Mouse (Mus musculus): Measurements from ENCODE around the gene Retreg3. TPM values are rescaled to one million over a fixed set of nuclear protein-coding genes. Genes with fewer than 3 reads are reported as not detected.
A peak's percentile ranks its signal among the peaks of the same experiment; 100 is the strongest.

Gene Retreg3
- total RNA-seq, 2 experiments from 2014 or later = 33.3 to 34.9 TPM

DNA sequence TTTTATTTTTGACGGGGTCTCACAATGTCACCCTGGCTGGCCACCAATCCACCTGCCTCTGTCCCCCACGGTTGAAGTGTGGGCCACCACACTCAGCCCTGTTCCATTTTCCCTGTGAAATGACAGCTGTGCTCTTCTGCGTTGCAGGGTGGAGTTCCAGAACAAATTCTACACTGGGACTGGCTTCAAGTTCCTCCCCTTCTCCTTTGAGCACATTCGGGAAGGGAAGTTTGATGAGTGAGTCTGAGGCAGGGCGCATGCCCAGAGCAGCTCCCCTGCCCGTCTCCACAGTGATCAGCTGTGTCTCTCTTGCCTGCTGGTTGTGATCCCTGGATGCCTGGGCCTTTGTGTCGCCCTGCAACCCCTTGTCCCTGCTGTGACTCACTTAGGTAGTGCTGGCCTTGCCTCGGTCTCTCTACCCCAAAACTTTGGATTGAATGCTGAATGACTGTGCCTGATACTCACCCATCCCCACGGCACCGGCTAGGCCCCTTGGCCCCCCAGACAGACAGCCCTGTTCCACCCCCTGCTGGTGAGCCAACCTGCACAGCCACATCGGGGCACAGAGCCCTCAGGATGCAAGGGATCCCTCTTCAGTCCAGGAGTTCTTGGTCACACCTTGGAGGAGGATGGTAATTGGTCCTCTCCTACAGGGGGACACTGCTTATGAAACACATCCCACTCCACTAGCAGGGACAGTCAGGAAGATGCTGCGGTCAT is 57.4 kb downstream of the Retreg3 start:
- peak; percentile 72 for DNase-seq
- intact Hi-C loops (cut with DNase I; ENCODE audit: low total_unique reads) = no loop called here

DNA sequence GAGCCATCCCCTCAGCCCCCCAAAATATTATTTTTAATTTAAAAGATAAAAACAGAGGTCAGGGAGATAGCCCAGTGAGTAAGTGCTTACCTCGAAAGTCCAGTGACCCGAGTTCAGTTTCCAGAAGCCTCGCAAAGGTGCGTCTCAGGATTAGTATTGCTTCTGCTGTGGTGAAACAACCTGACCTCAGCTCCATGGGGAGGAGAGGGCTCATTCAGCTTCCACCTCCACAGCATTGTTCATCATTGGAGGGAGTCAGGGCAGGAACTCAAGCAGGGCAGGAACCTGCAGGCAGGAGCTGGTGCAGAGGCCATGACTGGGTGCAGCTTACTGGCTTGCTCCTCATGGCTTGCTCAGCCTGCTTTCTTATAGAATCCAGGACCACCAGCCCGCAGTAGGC is 58.6 kb downstream of the Retreg3 start:
- intact Hi-C loops (cut with DNase I; ENCODE audit: low total_unique reads) = no loop called here
- DNase-seq = no peak

- DNase-seq = peak; percentile 80
- intact Hi-C loops (cut with DNase I; ENCODE audit: low total_unique reads) = no loop called here
Measured at GRCm38 (mm10) chr11:101060126-101060525, 59.6 kb downstream of the Retreg3 start.

DNA sequence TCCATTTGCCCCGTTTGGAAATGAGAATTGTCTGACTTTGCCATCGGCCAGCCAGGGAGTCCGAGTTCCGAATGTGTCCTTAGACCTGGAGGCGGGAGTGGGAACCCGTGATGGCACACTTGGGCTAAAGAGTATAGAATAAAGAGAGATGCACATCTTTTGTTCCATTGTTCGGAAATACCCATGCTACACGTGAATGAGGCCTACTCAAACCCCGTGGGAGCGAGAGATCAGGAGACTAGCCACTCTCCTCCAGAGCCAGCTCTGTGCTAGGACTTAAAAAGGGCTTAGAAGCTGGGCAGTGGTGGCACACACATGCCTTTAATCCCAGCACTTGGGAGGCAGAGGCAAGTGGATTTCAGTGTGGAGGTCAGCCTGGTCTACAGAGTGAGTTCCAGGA is 60.2 kb downstream of the Retreg3 start:
- DNase-seq = no peak
- intact Hi-C loops (cut with DNase I; ENCODE audit: low total_unique reads) = loop anchor here (5.0 to 10.0 kb wide), 2 partner anchors 77 to 165 kb away; no protein-coding TSS in a partner anchor

DNA sequence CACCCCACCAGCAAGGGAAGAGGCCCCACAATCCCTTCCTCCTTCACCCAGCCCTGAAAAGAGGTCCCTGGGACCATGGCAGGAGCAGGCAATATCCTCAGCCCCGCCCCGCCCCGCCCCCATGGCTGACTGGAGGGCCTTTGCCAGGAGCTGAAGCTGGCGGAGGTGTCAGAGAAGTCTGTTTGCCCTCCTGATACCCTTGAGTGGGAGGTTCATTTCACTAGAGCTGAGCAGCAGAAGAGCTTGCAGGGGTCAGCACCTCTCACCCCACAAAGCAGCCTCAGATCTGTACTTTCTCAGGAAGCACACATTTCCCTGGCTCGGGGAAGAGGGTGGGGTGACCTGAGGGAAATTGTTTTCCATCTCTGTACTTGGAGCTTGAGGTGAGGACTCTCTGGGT is 61.0 kb downstream of the Retreg3 start:
- DNase-seq = no peak
- intact Hi-C loops (cut with DNase I; ENCODE audit: low total_unique reads) = loop anchor here (5.0 to 10.0 kb wide), 2 partner anchors 76 to 164 kb away; no protein-coding TSS in a partner anchor

- DNase-seq = peak; percentile 87
- intact Hi-C loops (cut with DNase I; ENCODE audit: low total_unique reads) = loop anchor here (5.0 to 10.0 kb wide), 2 partner anchors 76 to 163 kb away; no protein-coding TSS in a partner anchor
Measured at GRCm38 (mm10) chr11:101057860-101058259, 61.8 kb downstream of the Retreg3 start.

- intact Hi-C loops (cut with DNase I; ENCODE audit: low total_unique reads) = loop anchor here (5.0 to 10.0 kb wide), 2 partner anchors 75 to 162 kb away; no protein-coding TSS in a partner anchor
- DNase-seq = peak; percentile 69
Measured at GRCm38 (mm10) chr11:101056885-101057284, 62.8 kb downstream of the Retreg3 start.

DNA sequence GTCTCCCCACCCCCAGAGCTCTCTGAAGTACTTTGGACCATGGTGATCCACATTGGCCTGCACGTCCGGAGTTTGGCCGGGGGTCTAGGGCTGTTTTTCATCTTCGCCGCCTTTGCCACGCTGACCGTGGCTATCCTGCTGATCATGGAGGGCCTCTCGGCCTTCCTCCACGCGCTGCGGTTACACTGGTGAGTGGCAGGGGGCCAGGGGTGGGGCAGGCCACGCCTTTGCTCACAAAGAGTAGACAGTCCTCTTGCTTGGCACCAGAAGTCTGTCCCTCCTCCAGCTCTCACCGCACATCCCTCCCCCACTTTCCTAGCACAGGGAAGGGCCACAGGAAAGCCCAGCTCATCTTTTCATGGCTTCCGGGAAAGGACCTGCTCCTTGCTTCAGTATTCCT is 64.3 kb downstream of the Retreg3 start:
- intact Hi-C loops (cut with DNase I; ENCODE audit: low total_unique reads) = loop anchor here (5.0 to 10.0 kb wide), 2 partner anchors 73 to 161 kb away; no protein-coding TSS in a partner anchor
- no peak for DNase-seq

GRCm38 (mm10) chr11:101053974-101054373 is 65.7 kb downstream of the Retreg3 start:
- intact Hi-C loops (cut with DNase I; ENCODE audit: low total_unique reads) = loop anchor here (10.0 kb wide), 1 partner anchor 159 kb away; no protein-coding TSS in a partner anchor
- DNase-seq = no peak

GRCm38 (mm10) chr11:101052751-101053473 is 66.8 kb downstream of the Retreg3 start:
- intact Hi-C loops (cut with DNase I; ENCODE audit: low total_unique reads) = loop anchor here (10.0 kb wide), 1 partner anchor 158 kb away; no protein-coding TSS in a partner anchor
- peak; percentile 84 for DNase-seq

DNA sequence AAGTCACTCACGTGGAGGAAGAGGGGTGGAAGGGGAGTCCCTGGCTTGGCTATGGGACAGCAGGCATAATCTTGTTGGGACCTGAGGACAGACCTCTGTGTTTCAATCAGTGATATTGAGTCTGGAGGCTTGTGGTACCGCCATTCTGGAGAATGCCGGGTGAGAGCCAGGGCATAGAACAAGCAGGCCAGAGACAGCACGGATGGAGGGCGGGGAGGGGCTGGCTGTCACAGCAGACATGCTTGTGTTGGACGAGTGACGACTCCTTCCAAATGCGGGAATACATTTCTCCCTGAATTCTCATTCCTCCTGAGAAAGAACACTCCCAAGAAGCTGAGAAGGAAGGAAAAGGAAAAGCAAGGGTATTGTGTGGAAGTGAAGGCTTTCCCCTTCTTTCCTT is 68.1 kb downstream of the Retreg3 start:
- intact Hi-C loops (cut with DNase I; ENCODE audit: low total_unique reads) = loop anchor here (10.0 kb wide), 1 partner anchor 157 kb away; no protein-coding TSS in a partner anchor
- no peak for DNase-seq

DNA sequence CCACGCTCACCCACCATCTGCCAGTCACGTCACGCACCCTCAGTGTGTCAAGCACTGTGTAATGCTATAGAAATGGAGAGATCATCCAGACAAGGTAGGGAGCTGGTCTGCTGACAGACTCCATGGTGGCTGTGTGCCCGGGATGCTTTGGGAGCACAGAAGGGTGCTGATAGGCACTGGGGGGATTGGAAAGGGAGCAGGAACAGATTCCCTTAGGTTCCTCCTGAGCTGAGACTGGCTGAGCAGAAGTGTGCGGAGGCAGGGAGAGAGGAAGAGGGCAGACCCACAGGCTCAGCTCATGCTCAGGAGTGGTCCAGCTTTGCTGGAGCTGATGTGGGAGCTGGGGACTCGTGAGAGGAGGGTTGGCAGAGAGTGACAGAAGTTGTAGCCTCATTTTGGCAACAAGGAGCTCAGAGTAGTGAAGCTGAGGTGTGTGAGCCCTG is 68.6 kb downstream of the Retreg3 start:
- DNase-seq = no peak
- intact Hi-C loops (cut with DNase I; ENCODE audit: low total_unique reads) = loop anchor here (10.0 kb wide), 1 partner anchor 156 kb away; no protein-coding TSS in a partner anchor

GRCm38 (mm10) chr11:101050359-101050758 is 69.3 kb downstream of the Retreg3 start:
- DNase-seq = no peak
- intact Hi-C loops (cut with DNase I; ENCODE audit: low total_unique reads) = loop anchor here (10.0 kb wide), 1 partner anchor 156 kb away; no protein-coding TSS in a partner anchor

DNA sequence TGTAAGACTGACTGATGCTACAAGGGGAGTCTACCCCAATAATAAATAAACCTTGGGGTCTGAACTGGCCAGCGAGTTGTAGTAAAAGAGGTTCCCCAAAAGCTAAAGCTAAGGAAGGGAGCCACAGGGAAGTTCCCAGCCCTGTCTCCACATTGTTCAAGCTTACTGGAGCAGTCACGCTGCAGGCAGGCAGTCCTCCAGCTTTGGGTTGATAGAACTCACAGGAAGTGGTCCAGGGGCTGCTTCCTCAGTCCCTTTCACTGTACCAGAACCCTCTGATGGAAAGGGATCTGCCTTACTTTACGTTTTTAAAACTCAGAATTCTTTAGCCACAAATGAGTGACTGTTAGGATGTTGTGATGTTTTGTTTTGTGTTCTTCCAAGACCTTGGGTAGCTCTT is 72.2 kb downstream of the Retreg3 start:
- intact Hi-C loops (cut with DNase I; ENCODE audit: low total_unique reads) = no loop called here
- no peak for DNase-seq

GRCm38 (mm10) chr11:101046440-101046839 is 73.3 kb downstream of the Retreg3 start:
- DNase-seq = no peak
- intact Hi-C loops (cut with DNase I; ENCODE audit: low total_unique reads) = no loop called here

Small RNAs within 50 kb of the gene (microRNA-seq; reads per million reads assigned to microRNA genes)
- 0 reads per million in 2 experiments for gene Gm27626

Other genes starting within 250 kb of the Retreg3 start
- gene Stat3, start 180.4 kb downstream of the Retreg3 start, total RNA-seq (2021) = 10 to 100 TPM; 41.7 to 43.6 TPM
- 100 to 1,000 TPM; 226 to 256 TPM for gene Cavin1, start 149.0 kb downstream of the Retreg3 start, total RNA-seq (2021)
- 10 to 100 TPM; 53.4 to 58.5 TPM for gene Atp6v0a1, start 110.4 kb downstream of the Retreg3 start, total RNA-seq (2021)
- 1 to 10 TPM; 6.2 to 7.4 TPM for gene Naglu, start 49.9 kb downstream of the Retreg3 start, total RNA-seq (2021)
- gene Hsd17b1, start 41.5 kb downstream of the Retreg3 start, total RNA-seq (2021) = under 1 TPM in 1 of 2 experiments, not detected in 1; 0.29 TPM
- 1 to 10 TPM; 8.1 to 9.5 TPM for gene Coasy, start 37.3 kb downstream of the Retreg3 start, total RNA-seq (2021)
- 10 to 100 TPM; 10.8 to 12.4 TPM for gene Mlx, start 32.6 kb downstream of the Retreg3 start, total RNA-seq (2021)
- 1 to 10 TPM; 1.1 to 1.5 TPM for gene Psmc3ip, start 24.5 kb downstream of the Retreg3 start, total RNA-seq (2021)
- gene Tubg1, start within 50 bp of the Retreg3 start, total RNA-seq (2021) = 10 to 100 TPM; 26.3 to 31.2 TPM
- gene Tubg2, start 36.0 kb upstream of the Retreg3 start, total RNA-seq (2021) = 1 to 10 TPM; 3.1 to 4.6 TPM
- gene Cntnap1, start 50.6 kb upstream of the Retreg3 start, total RNA-seq (2021) = 1 to 10 TPM; 1.8 to 2.4 TPM
- gene Plekhh3, start 51.5 kb upstream of the Retreg3 start, total RNA-seq (2021) = 10 to 100 TPM; 22.0 to 26.9 TPM
- gene Ccr10, start 55.5 kb upstream of the Retreg3 start, total RNA-seq (2021) = under 1 TPM in 1 of 2 experiments, not detected in 1; 0.12 TPM
- gene Ezh1, start 106.6 kb upstream of the Retreg3 start, total RNA-seq (2021) = 10 to 100 TPM; 13.5 to 18.1 TPM
- 10 to 100 TPM; 69.8 to 97.1 TPM for gene Ramp2, start 126.1 kb upstream of the Retreg3 start, total RNA-seq (2021)
- 10 to 100 TPM; 38.1 to 39.0 TPM for gene Vps25, start 133.8 kb upstream of the Retreg3 start, total RNA-seq (2021)
- 1 to 10 TPM in 1 of 2 experiments, under 1 TPM in 1; 0.89 to 1.0 TPM for gene Wnk4, start 140.7 kb upstream of the Retreg3 start, total RNA-seq (2021)
- gene Cntd1, start 159.1 kb upstream of the Retreg3 start, total RNA-seq (2021) = under 1 TPM; 0.13 to 0.21 TPM
- gene Coa3, start 159.2 kb upstream of the Retreg3 start, total RNA-seq (2021) = 10 to 100 TPM; 70.0 to 73.4 TPM
- gene Becn1, start 182.4 kb upstream of the Retreg3 start, total RNA-seq (2021) = 10 to 100 TPM; 70.7 to 72.9 TPM
- 10 to 100 TPM; 60.9 to 61.2 TPM for gene Psme3, start 196.3 kb upstream of the Retreg3 start, total RNA-seq (2021)
- 1 to 10 TPM; 1.2 to 1.3 TPM for gene Aoc2, start 205.2 kb upstream of the Retreg3 start, total RNA-seq (2021)
- 10 to 100 TPM; 20.7 to 21.7 TPM for gene Aoc3, start 210.7 kb upstream of the Retreg3 start, total RNA-seq (2021)
- gene G6pc, start 247.7 kb upstream of the Retreg3 start, total RNA-seq (2021) = not detected